Mouse (Mus musculus) spleen, adult 10 weeks (tissue): Measurements from ENCODE around the gene Pirb. TPM values are rescaled to one million over a fixed set of nuclear protein-coding genes. Genes with fewer than 3 reads are reported as not detected.

Experiments
- polyA plus RNA-seq: library from polyadenylated mRNA; stranded (reverse); fragments of 350-450 nt; fragmentation: Illumina TruSeq; extraction: RNeasy Lipid Tissue Mini Kit (QIAGEN cat#74804); gene quantifications from one replicate; pipeline ENCODE4 v1.2.3, GENCODE M21; 2015; ENCODE audit warnings: low replicate concordance; ENCODE audit not compliant: insufficient read depth

The Pirb gene
- 136 TPM for polyA plus RNA-seq

DNA sequence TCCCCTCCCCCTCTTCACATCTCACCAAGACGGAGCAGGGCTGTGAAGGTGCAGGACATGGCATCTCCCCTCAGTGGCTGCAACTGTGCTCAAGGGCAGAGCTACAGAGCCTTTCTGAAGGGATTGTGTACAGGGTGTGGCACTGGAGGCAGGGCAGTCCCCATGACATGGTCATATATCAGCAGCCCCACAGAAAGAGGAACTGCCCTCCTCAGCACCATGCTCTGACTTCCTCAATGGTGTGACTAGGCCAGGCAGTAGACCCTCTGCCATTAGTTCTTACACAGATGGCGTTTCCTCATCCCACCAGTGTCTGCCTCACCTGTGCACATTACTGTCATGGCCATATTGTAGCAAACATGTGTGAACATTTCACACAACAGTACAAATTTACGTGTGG lies at the start of gene Pirb:
Gene Pirb (minus strand): TSS at position 124 of the 400 bp plus-strand sequence.

DNA sequence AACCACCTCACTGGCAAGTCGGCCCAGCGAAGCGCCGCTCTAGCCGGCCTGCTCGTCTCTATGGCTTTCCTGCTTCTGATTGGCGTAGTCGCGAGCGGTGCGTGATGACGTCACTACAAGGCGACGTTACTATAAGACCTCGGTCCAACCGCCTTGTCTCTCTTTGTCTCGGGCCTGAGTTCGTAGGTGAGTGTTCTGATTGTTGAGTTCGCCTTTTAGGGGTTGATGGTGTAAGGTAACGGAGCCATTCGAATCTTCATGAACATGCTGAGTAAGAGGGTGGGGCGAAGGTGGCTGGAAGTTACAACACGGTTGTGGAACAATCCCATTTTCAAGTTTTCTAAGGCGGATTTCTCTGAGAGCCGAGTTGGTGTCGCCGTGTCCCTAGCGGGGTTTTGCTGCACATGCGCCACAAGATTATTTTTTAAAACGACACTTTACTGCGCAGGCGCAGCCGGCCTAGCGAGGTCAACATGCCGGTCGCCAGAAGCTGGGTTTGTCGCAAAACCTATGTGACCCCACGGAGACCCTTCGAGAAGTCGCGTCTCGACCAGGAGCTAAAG lies 16.2 kb downstream of the Pirb start, which contains the start of gene Rps9:
Gene Rps9 (plus strand): TSS at position 115 of the 563 bp plus-strand sequence.

DNA sequence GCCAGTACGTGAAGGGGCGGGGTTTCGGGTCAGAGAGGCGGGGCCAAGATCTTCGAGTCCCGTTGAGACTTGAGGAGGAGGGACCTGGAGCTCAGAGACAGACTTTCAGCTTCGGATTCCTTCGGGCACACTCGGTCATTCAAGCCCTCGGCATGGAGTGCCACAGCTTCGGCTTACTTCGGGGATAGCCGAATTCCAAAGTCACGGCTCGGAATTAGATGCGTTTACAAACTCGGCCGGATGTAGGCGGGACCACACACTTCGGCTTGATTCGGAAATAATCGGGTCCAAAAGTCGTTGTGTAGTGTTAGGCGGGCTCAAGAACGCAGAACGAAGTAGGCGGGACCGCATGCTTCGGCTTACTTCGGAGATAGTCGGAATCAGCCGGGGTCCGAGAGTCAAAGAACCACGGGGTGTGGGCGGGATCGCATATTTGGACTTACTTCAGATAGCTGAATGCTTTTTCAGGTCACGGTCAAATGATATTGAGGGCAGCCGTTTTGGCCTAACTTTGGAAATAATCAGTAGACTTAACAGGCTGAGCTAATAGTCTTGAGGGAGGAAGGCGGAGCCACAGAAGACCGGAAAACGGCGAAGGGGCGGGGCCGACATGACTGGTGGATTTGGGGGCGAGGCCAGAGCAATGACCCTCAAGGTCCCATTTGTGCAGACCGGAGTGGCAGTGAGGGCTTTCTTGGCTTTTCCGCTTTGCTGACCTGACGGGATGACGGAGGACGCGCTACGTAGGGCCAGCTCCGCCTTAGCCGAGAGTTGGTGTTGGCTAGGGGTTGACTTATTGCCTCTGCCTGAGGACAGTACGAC lies 27.0 kb downstream of the Pirb start, which contains the start of gene Mboat7:
Gene Mboat7 (minus strand): TSS at position 537 of the 822 bp plus-strand sequence.

DNA sequence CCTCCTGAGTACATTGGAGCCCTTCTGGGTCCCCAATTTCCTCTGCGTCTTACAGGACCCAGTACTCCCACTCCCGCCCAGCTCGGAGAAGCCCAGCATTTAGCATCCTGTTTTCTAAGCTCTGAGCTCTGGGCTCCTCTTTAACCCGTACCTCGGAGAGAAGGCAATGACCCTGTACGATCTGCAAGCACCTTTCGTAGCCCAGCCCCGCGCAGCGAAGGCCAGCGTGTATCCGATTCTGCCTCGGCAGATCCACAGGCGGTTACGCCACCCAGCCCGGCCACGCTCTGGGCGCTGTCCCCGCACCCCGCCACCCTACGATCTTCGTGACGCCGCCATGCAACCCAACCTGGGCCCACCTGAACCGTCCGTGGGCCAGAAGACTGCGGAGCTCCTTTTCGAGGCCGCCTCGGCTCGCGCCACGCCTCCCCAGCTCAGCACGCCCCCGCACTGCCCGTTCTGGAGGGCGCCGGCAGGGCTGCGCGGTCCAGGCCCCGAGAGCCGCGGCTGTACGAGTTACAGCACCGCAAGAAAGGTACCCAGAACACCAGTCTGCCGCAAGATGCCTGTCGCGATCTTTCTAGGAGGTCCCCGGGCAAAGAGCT lies 27.7 kb downstream of the Pirb start, which contains the start of gene Tsen34:
Gene Tsen34 (plus strand): TSS at position 482 of the 605 bp plus-strand sequence.

DNA sequence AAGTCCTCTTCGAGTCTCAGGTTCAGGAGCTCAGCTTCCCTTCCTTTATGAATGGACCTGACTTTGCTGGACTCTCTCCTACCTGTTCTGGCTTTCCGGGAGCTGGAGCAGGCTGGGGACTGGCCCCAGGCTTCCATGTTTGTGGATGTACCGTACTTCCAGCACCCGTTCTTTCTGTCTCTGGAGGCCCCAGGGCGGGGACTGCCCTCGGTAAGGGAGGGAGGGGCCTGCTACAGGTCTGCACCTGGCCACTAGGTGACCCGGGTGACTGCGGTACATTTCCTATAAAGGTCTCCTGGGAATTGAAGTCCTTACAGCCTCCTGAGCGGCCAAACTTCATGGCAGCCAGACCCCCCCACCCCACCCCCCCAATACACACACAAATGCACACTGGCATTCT lies 42.8 kb downstream of the Pirb start, which contains the start of gene Tmc4:
Gene Tmc4 (minus strand): TSS at position 212 of the 400 bp plus-strand sequence.

DNA sequence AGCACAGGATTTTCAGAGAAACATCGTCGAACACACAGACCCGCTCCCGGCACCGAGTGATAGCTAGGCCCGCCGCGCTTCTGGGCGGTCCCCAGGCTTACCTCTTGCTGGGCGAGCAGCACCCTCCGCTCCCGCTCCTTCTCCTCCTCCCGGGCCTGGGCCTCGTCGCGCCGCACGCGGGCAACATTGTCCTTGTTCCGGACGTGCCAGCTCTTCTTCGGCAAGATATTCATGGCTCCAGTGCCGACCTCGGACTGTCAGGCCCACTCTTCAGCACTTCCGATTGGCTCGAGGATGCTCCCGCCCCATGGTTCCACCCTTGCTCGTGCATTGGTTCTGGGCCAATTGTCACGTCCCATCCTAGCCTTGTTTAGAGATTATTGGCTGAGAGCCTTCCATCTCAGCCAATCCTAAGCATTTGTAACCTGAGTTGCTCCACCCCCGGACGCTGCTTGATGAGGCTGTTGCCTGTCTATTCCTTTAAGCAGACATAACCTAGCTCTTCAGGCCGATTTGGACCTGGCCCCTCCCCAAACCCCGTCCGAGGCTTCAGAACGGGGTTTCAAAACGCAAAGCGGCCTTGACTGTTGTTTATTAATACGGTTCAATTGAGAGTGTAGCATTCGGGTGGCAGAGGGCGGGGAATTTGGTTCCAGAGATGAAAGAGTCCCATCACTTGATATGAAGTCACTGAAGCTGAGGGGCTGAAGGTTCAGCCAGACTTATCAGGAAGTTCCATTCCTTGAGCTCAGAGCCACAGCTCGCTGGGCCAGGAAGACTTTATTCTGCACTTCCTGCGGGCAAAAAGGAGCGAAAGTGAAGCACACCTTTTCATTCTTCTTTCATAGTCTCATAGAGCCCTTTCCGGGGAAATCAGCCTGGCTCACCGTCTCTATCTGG lies 54.7 kb downstream of the Pirb start, which contains the start of gene Leng1:
Gene Leng1 (minus strand): TSS at position 626 of the 900 bp plus-strand sequence.

Other genes with a start within 250 kb of the Pirb start
- gene Tarm1, start 217.8 kb downstream of the Pirb start, polyA plus RNA-seq: 1.7 TPM
- gene Oscar, start 104.2 kb downstream of the Pirb start, polyA plus RNA-seq: not detected
- 196 TPM for gene Ndufa3, start 103.0 kb downstream of the Pirb start, polyA plus RNA-seq
- 14.9 TPM for gene Tfpt, start 90.5 kb downstream of the Pirb start, polyA plus RNA-seq
- 53.4 TPM for gene Prpf31, start 90.4 kb downstream of the Pirb start, polyA plus RNA-seq
- 58.3 TPM for gene Cnot3, start 75.1 kb downstream of the Pirb start, polyA plus RNA-seq
- gene Leng1, start 54.6 kb downstream of the Pirb start, polyA plus RNA-seq: 7.1 TPM
- 16.0 TPM for gene Tmc4, start 42.8 kb downstream of the Pirb start, polyA plus RNA-seq
- 8.9 TPM for gene Tsen34, start 27.5 kb downstream of the Pirb start, polyA plus RNA-seq
- 44.1 TPM for gene Mboat7, start 26.9 kb downstream of the Pirb start, polyA plus RNA-seq
- 949 TPM for gene Rps9, start 16.4 kb downstream of the Pirb start, polyA plus RNA-seq
- 8.1 TPM for gene Gm15448, start 105.3 kb upstream of the Pirb start, polyA plus RNA-seq
- gene Pira2, start 124.7 kb upstream of the Pirb start, polyA plus RNA-seq: 51.2 TPM
- 9.4 TPM for gene Gm14548, start 177.7 kb upstream of the Pirb start, polyA plus RNA-seq
- gene Lilra6, start 195.1 kb upstream of the Pirb start, polyA plus RNA-seq: 14.6 TPM